Comparison of ENCODE assay signal across 14 mouse cellular contexts in the genomic region with DNA sequence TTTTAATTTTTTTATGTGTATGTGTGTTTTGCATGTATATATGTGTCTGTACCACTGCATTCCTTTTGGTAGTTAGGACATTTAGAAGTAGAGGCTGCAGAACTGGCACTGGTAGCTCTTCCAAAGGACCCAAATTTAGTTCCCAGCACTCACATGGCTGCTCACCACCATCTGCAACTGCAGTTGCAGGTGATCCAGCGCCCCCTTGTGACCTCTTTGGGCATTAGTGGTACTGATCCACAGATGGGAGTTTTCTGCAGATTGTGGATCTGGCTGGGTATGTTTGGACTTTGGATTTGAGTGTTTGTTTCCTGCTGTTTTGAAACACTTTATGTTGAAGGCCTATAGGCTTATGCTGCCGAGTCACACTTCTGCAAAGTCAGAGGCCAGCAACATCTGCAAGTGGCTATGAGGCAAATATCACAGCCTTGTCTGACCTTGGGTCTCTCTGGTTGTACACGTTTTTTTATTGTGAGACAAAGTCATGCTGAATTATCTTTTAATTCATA. TPM values are rescaled to one million over a fixed set of nuclear protein-coding genes. Genes with fewer than 3 reads are reported as not detected.
A peak's percentile ranks its signal among the peaks of the same experiment; 100 is the strongest.
DNase-seq lines count a peak whose midpoint lies in the region; ATAC-seq and TF ChIP-seq lines count a peak whose summit lies in the region.
"Had no signal": no experiment of that assay in that cellular context is flagged by ENCODE, and none has a peak within 500 bp of the region (broad histone marks: within the 10 kb centered on the region; RNA-seq: fewer than 3 reads in every experiment).

No protein-coding gene starts in this region.

- H3K4me2 ChIP-seq in heart, embryonic 15.5 days = no peak overlapping the region
- no peak overlapping the region for H3K4me2 ChIP-seq in lung, embryonic 14.5 days
- H3K4me2 ChIP-seq: limb, embryonic 13.5 days had no signal

- no peak overlapping the region for H3K4me3 ChIP-seq in heart, embryonic 15.5 days
- H3K4me3 ChIP-seq in heart, embryonic 10.5 days = no peak overlapping the region
- no peak overlapping the region for H3K4me3 ChIP-seq in lung, embryonic 14.5 days (ENCODE audit: low read depth, low read length)
- H3K4me3 ChIP-seq: erythroblast, embryonic 14.5 days; limb, embryonic 13.5 days had no signal

- no peaks in the 10 kb centered on the region for H3K27me3 ChIP-seq in heart, embryonic 15.5 days
- no peaks in the 10 kb centered on the region for H3K27me3 ChIP-seq in heart, embryonic 10.5 days (ENCODE audit: insufficient read depth, poor library complexity, severe bottlenecking)
- no peaks in the 10 kb centered on the region for H3K27me3 ChIP-seq in lung, embryonic 14.5 days (ENCODE audit: insufficient read depth, low read length)
- H3K27me3 ChIP-seq: limb, embryonic 13.5 days had no signal

- intact Hi-C loops in gastrocnemius, postnatal 36 days (cut with DNase I) = no loop called here

- H3K36me3 ChIP-seq in heart, embryonic 15.5 days = peaks cover 20% of the 10 kb centered on the region
- peaks cover 44% of the 10 kb centered on the region for H3K36me3 ChIP-seq in heart, embryonic 10.5 days
- H3K36me3 ChIP-seq in lung, embryonic 14.5 days (ENCODE audit: insufficient read depth) = peaks cover 13% of the 10 kb centered on the region

- 56% methylated on average over 3 of the region's 3 CpGs for WGBS in heart, embryonic 15.5 days
- 60% methylated on average over 3 of the region's 3 CpGs for WGBS in heart, embryonic 10.5 days
- WGBS in lung, embryonic 14.5 days = 43% methylated on average over 3 of the region's 3 CpGs

- peaks cover 38% of the 10 kb centered on the region for H3K4me1 ChIP-seq in heart, embryonic 15.5 days (replicated peaks)
- H3K4me1 ChIP-seq in heart, embryonic 10.5 days = peaks cover 21% of the 10 kb centered on the region; the same call in 1 of the 2 replicates
- H3K4me1 ChIP-seq in lung, embryonic 14.5 days (ENCODE audit: insufficient read depth) = no peaks in the 10 kb centered on the region

- peak overlapping the region; percentile 37 for H3K27ac ChIP-seq in heart, embryonic 15.5 days
- no peak overlapping the region for H3K27ac ChIP-seq in heart, embryonic 10.5 days
- no peak overlapping the region for H3K27ac ChIP-seq in lung, embryonic 14.5 days (ENCODE audit: low read depth)
- H3K27ac ChIP-seq: limb, embryonic 13.5 days had no signal

- no peak overlapping the region for H3K9ac ChIP-seq in heart, embryonic 15.5 days
- no peak overlapping the region for H3K9ac ChIP-seq in lung, embryonic 14.5 days
- H3K9ac ChIP-seq: limb, embryonic 13.5 days had no signal

- no peak for ATAC-seq in heart, embryonic 15.5 days (replicated peaks; ENCODE audit: insufficient number of reproducible peaks, insufficient read depth, low FRiP score, low read depth)
- ATAC-seq in lung, embryonic 14.5 days (ENCODE audit: insufficient read depth) = no peak
- peak; percentile 31 for ATAC-seq in megakaryocyte, adult 5-6 weeks (ENCODE audit: poor library complexity, severe bottlenecking)
- ATAC-seq: hindbrain, embryonic 16.5 days had no signal

- DNase-seq in heart, embryonic 10.5 days (ENCODE audit: low spot score) = no peak
- no peak for DNase-seq in lung, embryonic 14.5 days
- no peak for DNase-seq in lung, postnatal 14 days
- peak; percentile 53 for DNase-seq in ES-CJ7 (ENCODE audit: low read depth, low spot score)
- no peak for DNase-seq in layer of hippocampus, adult 18-20 months (ENCODE audit: low spot score in 2 of 2)
- no peak for DNase-seq in gastrocnemius, postnatal 36 days
- DNase-seq: cerebellum, adult 8-10 months; kidney, postnatal 10 days; right cerebral cortex, postnatal 14 days had no signal

- H3K9me3 ChIP-seq in heart, embryonic 15.5 days (replicated peaks) = no peaks in the 10 kb centered on the region
- no peaks in the 10 kb centered on the region for H3K9me3 ChIP-seq in heart, embryonic 10.5 days
- no peaks in the 10 kb centered on the region for H3K9me3 ChIP-seq in lung, embryonic 14.5 days (ENCODE audit: low read depth, low read length)
- H3K9me3 ChIP-seq: limb, embryonic 13.5 days had no signal

- peak; percentile 44 for TF ChIP-seq CTCF in lung, embryonic 14.5 days (IDR thresholded peaks at IDR 0.05; ENCODE audit: low read depth)

RNA-seq across cellular contexts. Expression of a gene that starts 15.8 kb away (rescaled TPM):
- 114 and 120 TPM in 2 replicates for polyA plus RNA-seq in heart, embryonic 15.5 days (2015; fragmentation: Nextera tagmentation; extraction: Ambion mirVana)
- 82.8 and 103 TPM in 2 replicates for polyA plus RNA-seq in heart, embryonic 10.5 days (2016; fragmentation: Nextera tagmentation; extraction: Ambion mirVana)
- polyA plus RNA-seq in lung, embryonic 14.5 days (2014; fragmentation: Nextera tagmentation; extraction: Ambion mirVana) = 55.3 and 60.1 TPM in 2 replicates
- 39.5 and 46.9 TPM in 2 replicates for total RNA-seq in megakaryocyte, adult 5-6 weeks (2015)
- total RNA-seq in megakaryocyte, adult 5-6 weeks (2017) = 74.0 and 91.2 TPM in 2 replicates
- total RNA-seq in layer of hippocampus, adult 18-20 months (2021) = 10 to 100 TPM; 10.8 to 12.7 TPM
- total RNA-seq in gastrocnemius, postnatal 36 days (2021) = 1 to 10 TPM; 5.3 to 6.3 TPM

RNA-seq across cellular contexts. Expression of a gene that starts 16.0 kb away (rescaled TPM):
- polyA plus RNA-seq in heart, embryonic 15.5 days (2015; fragmentation: Nextera tagmentation; extraction: Ambion mirVana) = 13.6 and 20.2 TPM in 2 replicates
- polyA plus RNA-seq in heart, embryonic 10.5 days (2016; fragmentation: Nextera tagmentation; extraction: Ambion mirVana) = 23.0 and 26.7 TPM in 2 replicates
- 24.2 and 25.3 TPM in 2 replicates for polyA plus RNA-seq in lung, embryonic 14.5 days (2014; fragmentation: Nextera tagmentation; extraction: Ambion mirVana)
- total RNA-seq in megakaryocyte, adult 5-6 weeks (2015) = 57.1 and 60.8 TPM in 2 replicates
- total RNA-seq in megakaryocyte, adult 5-6 weeks (2017) = 61.7 and 71.4 TPM in 2 replicates
- 10 to 100 TPM; 29.1 to 32.8 TPM for total RNA-seq in layer of hippocampus, adult 18-20 months (2021)
- 1 to 10 TPM; 8.8 to 9.3 TPM for total RNA-seq in gastrocnemius, postnatal 36 days (2021)
